Mouse (Mus musculus) left cerebral cortex, postnatal 36 days (tissue): ENCODE data around the gene Ksr2. TPM values are rescaled to one million over a fixed set of nuclear protein-coding genes. Genes with fewer than 3 reads are reported as not detected.

ENCODE experiments used
- DNase-seq, 2 experiments: peaks; one replicate each; pipeline ENCODE4 v3.0.0; 2021 to 2022; ENCODE audit warnings: low spot score in 2 of 2, mixed read lengths in 1 of 2
- intact Hi-C: fragments of 180-260 bp; cut with DNase I; formaldehyde crosslinking; loops from one replicate; pipeline ENCODE4 v1.15.1; 2025
- total RNA-seq, 2 experiments: library from RNA; stranded (reverse); gene quantifications; 2 replicates each; pipeline ENCODE4 v1.2.3; 2021

The Ksr2 gene
- total RNA-seq, 2 experiments from 2014 or later, result 35.0 to 44.3 TPM

DNA sequence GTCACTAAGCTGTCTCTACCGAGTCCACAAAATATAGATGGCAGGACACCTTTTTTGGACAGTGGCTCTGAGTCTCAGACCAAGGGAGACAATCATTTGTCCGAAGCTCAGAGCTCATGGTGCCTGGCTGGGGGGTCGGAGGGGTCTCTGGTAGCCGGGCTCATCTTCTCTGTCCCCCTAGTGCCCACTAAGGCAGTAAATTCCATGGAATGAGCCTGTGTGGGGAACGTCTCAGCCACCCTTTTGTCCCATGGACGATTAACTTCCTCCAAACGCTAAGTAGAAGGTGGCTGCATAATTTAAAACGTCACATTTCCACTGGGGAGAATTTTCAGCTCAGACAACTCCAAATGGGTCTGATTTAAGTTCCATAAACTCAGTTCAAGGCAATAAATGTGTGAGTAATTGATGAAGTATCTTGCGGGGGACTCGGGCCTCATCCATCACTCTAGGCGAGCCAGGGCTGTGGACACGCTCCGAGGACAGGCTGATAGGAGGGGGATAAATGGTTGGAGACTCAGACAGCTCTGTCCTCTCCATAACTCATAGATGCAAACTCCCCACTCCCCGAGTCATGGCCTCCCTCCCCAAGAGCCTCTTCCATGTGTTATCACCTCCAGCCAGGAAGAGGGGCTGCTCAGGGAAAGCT is 237.6 kb downstream of the Ksr2 start:
- intact Hi-C loops, result no loop called here
- no peak for DNase-seq

DNA sequence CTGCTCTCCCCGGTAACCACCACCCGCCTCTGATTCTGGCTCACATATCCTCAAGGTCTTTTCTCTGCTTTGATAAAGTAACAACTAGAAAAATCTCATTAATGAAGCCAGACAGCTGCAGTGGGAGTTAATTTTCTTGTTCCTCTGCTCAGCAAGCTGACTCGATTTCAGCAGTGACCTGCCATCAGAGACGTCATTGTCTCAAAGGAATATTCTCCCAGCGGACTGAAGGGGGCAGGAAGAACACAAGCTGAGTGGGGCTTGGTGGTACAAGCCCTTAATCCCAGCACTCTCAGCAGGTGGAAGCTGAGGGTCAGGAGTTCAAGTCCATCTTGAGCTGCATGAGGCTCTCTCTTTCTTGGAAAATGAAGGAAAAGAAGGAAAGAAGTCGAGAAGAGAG is 244.8 kb downstream of the Ksr2 start:
- no peak for DNase-seq
- intact Hi-C loops, result no loop called here

DNA sequence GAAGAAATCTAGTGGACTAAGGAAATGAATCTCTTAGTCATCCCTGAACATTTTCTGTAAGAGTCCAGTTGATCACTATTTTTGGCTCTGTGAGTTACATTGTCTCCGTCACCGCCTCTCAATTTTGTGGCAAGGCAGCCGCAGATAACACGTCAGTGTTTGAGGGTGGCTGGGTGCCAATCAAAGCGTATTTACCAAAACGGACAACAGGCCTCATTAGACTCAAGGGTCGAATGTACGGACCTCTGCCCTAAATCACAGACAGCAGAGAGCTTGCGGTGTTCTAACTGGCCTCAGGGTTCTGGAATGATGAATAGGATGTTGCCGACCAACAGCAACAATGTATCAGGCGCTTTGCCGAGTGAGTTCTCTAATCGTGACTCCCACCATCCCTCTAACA is 245.8 kb downstream of the Ksr2 start:
- no peak for DNase-seq
- intact Hi-C loops, result no loop called here

DNA sequence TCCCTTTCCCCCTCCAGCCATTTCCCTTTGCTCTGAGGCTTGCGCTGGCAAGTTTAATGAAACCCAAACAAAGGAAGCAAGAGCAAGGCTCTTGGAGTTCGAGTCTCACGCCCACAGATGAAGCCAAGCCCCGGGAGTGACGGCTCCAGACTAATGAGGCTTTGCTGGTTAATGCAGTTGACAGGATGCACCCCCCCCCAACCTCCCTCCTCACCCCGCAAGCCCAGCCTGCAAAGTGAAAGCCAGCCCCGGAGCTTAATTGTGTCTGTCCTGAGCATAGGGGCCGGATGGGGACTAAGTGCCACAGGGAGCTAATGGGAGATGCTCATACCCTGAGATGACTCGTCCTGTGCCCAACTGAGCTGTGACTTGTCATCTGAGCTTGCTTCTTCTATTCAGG is 251.4 kb downstream of the Ksr2 start:
- intact Hi-C loops, result no loop called here
- no peak for DNase-seq

DNA sequence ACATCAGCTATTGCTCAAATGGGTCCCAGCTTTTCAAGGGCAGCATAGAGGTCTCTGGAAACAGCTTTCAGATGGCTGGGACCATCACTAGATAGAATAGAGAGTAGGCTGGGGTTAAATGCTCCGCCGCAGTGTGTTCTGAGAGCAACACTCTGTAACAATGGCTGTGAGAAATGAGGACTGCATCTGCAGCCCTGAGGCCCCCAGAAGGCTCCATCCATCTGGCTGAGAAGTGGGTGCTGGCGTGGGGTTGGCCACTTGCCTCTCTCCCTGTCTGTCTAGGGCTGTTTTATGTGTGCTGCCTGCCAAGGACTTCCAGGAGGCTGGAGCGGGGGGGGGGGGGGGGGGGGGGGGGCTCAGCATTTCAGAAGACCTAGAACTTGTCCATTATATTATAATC is 253.5 kb downstream of the Ksr2 start:
- intact Hi-C loops, result no loop called here
- no peak for DNase-seq

DNA sequence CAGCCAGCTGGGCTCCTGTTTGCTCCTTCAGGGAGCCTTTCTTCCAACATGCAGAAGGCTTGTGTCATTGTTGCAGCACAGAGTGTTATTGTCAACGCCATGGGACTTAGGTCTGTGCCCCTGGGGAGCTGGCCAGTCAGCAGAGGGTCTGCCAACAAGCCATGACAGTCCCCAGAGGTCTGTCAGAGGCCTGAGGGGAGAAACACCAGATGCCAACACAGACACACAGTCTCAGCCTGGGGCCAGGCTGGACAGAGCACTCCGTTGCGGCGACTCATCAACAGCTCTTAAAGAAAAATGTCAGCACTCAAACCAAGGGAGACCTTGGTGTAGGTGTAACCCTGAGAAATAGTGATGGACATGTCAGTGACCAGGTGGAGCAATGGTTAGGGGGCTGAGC is 255.5 kb downstream of the Ksr2 start:
- no peak for DNase-seq
- intact Hi-C loops, result no loop called here

DNA sequence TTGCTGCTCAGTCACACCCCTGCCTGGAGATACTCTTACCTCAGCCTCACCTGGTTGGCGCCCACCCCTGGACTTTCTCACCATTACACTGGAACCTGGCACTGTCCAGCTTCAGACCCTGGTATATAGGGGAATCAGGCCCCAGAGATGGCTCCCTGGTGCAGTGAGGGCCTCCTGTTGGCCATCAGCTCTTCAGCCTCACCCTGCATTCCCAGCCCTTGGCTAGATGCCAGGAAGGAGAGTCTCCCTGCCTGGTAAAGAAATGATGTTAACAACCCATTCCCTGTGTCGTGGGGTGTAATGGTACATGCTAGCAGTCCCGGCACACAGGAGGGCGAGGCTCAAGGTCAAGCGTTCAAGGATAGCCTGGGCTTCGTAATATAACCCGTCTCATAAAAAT is 256.0 kb downstream of the Ksr2 start:
- no peak for DNase-seq
- intact Hi-C loops, result no loop called here

DNA sequence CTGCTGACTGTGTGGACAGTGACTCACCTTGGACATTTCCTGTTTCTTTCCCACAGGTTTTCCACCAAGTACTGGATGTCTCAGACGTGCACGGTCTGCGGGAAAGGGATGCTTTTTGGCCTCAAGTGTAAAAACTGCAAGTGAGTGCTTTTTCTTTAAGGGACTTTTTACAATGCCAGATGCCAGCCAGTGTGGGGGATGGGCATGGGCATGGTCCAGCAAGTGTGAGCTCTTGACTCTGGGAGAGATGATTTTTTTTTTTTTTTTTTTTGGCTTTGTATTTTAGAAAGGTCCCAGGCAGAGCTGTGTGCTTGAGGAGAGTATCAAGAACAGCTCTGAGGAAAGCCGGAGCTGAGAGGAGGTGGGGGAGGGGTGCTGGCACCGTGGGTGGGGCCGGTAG is 257.6 kb downstream of the Ksr2 start:
- no peak for DNase-seq
- intact Hi-C loops, result no loop called here

DNA sequence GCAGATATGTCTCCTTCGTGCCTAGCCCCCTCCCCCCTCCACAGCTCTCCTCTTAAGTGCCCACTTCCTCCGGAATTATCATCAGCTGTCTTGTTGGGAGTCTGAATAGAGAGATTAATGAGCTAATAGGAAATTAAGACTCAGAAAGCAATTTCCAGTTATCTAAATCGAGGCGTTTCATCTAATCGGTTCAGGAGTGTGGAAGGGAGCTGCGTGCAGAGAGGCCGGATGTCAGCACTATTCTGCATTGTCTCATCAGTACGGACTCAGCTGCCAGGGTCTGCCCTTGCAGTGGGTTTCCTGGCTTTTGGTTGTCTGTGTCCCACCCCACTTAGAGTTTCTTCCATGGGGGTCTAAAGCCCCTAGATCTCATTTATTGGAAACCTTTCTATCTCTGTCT is 262.0 kb downstream of the Ksr2 start:
- no peak for DNase-seq
- intact Hi-C loops, result no loop called here

DNA sequence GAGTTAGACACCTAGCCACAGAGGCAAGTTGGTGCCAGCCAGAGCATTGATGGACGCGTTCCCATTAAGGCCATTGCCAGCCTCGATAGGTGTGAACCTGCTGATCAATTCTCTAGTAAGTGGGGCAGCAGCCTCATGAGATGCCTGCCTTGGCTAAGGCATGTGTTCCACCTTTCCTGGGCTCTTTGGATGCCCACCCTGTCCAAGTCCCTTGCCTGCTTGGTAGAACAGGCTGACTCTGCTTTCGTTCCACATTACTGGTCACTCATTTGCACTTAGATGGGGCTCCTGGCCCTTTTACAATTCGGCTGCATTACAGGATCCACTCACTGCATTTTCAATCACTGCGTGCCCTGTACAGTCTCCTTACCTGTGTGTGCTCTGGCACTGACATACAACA is 263.4 kb downstream of the Ksr2 start:
- intact Hi-C loops, result no loop called here
- DNase-seq, result no peak

DNA sequence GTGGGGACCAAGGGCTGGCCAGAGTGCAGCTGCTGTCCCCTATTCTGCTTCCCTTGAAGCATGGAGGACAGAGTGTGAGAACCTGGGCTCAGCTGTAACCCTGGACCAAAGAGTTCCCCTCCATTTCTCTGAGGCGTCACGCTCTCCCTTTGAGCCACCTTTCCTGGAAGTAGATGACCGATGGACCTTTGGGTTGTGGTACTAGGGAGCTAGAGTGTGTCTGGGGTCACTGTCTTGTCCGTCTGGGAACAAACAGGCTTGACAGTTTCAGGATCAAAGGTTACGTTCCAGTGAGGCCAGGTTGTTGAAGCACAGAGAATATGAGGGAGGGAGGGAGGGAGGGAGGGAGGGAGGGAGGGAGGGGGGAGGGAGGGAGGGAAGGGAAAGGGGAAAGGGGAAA is 264.6 kb downstream of the Ksr2 start:
- intact Hi-C loops, result no loop called here
- no peak for DNase-seq

DNA sequence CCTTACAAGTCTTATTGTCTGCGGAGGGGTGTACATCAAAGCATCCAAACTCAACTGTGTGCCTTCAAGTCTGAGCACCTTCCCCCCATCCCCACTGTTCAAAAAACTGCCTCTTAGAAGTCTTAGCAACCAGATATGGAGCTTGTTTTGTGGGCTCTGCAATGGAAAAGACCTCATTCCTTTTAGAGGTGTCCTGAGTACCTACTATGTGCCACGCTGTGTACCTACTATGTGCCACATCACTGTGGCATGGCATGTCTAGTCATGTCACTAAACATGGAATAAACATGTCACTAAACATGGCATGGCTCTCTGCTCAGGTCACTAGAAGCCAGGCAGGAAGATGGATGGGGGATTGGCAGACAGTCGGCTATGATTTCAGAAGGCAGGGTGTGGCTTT is 268.4 kb downstream of the Ksr2 start:
- no peak for DNase-seq
- intact Hi-C loops, result no loop called here

DNA sequence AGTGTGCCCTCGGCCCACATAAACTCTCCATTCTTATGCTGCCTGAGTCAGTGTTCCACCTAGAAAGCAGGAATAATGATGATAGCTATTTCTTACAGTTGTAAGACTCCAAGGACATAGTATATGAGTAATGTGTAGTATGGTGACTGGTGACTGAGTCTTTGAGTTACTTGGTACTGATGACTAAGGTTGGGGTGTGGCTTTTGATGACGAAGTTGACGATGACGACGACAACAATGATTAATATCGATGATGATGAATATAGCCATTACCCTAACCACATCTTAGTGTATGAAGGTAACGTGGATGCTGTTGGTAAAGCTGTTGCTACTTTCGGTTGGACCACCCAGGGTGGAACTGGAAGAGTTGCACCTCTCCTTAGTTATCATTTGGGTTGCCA is 270.7 kb downstream of the Ksr2 start:
- no peak for DNase-seq
- intact Hi-C loops, result no loop called here

DNA sequence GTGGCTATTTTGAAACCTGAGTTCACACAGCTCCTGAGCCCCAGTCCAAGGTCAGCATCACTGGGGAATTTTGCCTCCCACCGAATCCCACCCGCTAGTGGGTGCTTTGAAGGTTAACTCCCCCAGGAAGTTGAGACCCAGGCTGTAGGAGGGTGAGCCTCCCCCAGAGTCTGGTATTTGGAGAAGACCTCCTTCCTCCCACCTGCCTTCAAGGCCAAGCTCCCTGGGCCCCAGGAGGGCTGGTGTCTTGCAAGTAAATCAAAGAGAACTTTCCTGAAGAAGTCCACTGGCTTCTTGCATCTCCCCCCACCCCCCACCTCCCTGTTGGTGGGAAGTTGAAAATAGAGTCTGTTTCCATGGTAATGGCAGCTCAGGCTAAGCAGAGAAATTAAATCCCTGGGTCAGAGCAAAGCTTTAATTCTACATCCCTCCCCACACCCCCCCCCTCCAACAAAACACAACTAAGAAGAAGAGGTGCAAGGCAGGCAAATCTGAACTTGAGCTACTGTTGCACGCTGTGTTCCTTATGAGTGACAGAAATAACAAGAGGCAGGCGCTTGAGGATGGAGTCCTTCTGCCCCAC is 274.1 kb downstream of the Ksr2 start:
- intact Hi-C loops, result no loop called here
- no peak for DNase-seq

DNA sequence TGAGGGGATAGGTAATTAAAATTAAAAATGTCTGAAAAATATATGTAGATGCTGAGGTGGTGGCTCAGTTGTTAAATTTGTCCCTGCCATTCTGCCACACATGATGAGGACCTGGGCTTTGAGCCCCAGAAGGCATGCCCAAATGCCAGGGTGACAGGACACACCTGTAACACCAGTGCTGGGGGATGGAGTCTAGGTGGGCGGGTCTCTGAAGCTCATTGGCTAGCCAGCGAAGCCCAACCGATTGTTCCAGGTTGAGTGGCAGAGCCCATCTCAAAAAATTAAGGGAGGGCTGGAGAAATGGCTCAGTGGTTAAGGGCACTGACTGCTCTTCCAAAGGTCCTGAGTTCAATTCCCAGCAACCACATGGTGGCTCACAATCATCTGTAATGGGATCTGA is 274.9 kb downstream of the Ksr2 start:
- intact Hi-C loops, result no loop called here
- DNase-seq, result no peak

DNA sequence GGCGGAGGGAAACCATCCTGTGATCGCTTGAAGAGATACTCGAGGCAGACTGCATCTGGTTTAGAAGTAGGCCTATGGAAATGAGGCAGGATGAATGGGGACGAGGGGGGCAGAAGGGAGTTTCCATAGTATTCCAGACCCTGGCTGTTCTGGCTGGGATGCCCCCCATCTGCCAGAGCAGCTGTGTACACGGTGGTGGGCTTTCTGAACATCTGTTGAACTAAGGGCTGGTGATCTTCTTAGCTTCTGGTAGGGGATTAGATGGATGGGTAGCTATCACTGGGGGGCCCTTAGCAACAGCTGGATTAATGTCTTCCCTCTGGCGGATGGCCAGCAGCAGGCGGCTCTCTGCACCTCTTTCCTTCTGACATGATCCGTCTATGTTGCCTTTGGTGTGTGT is 276.0 kb downstream of the Ksr2 start:
- intact Hi-C loops, result no loop called here
- no peak for DNase-seq

DNA sequence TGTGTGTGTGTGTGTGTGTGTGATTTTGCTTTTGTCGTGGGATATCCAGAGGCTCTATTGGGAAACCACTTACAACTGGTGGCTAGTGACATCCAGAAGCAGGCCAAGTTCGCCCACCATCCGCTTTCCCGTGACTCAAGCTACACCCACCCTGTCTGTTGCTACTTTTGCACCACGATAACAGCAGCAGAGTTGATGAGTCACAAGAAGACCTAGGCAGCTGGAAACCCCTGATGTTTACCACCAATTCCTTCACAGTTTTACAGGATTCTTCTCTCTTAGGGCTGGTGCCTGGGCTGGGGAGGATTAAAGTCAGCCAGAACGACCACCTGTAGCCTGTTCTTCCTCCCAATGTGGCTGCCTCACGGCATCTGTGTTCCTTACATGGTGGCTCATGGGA is 277.5 kb downstream of the Ksr2 start:
- DNase-seq, result peak; percentile 62 to 72
- intact Hi-C loops, result no loop called here

DNA sequence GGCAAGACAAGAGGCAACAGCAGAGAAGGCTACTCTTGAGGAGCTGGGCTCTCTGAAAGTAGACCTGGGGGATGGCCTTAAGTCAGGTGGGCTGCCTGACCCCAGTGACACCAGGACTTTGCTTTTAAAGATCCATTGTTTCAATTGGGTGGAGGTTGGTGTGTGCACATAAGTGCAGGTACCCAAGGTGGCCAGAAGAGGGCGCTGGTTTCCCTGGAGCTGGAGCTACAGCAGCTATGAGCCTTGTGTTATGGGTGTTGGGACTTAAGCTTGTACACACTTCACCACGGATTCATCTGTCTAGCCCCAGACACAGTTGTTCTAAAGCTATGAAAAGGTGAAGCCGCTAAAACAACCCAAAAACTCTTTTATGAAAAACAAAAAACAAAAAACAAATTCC is 279.8 kb downstream of the Ksr2 start:
- intact Hi-C loops, result no loop called here
- no peak for DNase-seq

DNA sequence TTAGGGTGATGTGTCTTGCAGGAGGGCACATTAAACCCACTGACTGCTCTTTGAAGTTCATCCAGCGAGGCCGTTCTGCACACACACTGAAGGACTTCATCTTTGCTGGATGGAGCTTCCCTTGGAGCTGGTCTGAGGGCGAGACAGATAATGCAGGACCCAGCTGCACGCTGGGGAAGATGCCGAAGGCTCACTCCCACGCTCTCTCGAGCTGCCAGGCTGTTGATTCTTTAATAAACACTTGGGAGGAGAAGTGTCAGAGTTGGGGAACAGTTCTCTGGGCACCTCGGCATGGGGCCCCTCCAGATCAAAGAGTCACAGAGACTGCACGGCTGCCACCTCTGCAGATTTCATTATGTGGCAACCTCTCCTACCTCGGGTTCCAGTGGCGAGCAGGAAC is 280.8 kb downstream of the Ksr2 start:
- intact Hi-C loops, result no loop called here
- no peak for DNase-seq

DNA sequence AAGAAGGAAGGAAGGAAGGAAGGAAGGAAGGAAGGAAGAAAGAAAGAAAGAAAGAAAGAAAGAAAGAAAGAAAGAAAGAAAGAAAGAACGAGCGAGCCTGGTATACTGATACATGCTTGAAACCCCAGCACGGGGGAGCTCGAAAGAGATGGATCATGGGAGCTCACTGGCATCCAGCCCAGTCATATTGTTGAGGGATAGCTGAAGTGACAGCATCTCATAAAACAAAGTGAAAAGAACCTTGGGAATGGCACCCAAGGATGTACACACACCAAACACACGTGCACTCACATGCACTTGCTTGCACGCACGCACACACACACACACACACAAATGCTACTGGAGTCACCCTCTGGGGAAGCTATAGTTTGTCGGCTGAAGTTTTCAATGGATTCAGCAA is 282.6 kb downstream of the Ksr2 start:
- no peak for DNase-seq
- intact Hi-C loops, result no loop called here

DNA sequence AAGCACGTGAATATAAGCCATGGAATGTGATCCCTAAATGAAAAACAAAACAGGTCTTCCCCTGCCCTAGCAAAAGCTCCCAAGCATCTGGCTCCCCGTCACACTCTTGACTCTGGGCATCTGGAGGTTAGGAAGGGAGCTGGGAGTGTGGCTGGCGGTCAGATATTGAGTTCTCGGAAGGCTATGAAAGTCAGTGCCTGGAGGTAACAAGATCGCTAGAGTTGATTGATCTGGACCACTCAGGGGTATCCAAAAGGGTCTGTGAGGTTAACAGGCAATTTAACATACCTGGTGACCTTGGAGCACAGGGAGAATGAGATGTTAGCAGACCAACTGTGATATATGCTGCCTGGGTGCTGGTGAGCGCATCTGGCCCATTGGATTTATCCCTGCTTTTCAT is 283.8 kb downstream of the Ksr2 start:
- DNase-seq, result no peak
- intact Hi-C loops, result no loop called here

DNA sequence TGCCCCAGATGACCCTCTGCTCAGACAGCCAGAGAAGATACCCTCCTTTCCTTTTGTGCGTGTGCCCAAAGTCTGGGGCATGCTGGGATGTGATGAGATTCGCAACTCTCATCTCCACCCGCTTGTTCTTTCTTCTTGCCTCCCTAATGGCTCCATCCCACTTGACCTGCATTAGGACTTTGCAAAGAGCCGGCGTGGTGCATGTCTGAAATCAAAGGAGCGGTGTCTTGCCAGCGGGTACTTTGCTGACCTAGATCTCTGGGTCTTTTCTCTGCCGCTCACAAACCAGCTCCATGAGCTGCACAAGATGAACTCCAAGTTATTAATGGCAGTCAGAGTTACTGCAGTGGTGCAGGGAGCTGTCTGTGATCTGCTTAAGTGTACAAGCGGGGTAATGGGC is 290.6 kb downstream of the Ksr2 start:
- intact Hi-C loops, result no loop called here
- DNase-seq, result no peak
